Mouse (Mus musculus): ENCODE measurements at regions not wholly inside any gene's neighbourhood (a gene's known extent, or its start where the extent isn't known, plus 50 kb on each side); places are given as distances from the start of the nearest gene placed in this dataset.

GRCm38 (mm10) chr5:39176906-39177305 lies 300.3 kb upstream of the Clnk start:
- DNase-seq (ENCODE audit: low spot score), result no peak

DNA sequence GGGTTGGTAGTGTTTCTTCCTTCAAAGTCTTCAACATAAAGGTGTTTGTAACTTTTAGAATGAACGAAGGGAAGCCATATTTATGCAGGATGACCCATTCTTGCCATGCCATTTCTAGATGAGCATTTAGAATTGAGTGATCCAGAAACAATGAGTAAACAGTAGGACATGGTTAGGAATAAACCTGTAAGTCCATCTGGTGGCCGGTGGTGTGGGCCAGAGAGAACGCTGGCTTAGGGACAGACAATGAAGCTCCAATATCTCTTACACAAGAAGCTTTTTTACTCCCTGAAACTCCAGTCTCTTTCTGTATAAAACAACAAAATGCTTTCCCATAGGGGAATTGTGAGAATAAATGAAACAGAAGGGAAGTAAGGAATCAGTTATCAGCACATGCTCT lies 296.9 kb upstream of the Clnk start:
- no peak for DNase-seq (ENCODE audit: low spot score)

DNA sequence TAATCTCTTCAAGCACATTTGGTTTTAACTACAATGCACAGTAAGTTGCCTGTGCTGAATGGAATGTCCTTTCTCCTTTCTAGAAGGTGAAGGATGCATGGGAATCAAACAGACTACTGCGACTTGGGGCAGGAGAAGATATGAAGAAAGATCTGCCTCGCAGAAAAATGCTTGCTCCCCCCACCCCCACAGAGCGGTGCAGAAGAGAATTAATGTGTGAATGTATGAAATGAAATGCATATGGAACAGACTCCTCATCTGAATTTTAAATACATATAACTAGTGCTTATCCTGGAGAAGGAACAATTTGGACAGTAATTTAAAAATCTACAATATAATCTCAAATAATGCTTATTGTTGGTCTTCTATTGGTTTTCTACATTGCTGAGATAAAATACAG lies 283.0 kb upstream of the Clnk start:
- no peak for DNase-seq (ENCODE audit: low spot score)

- no peak for DNase-seq (ENCODE audit: low spot score)
These were observed 279.2 kb upstream of the Clnk start for GRCm38 (mm10) chr5:39155763-39156162.

GRCm38 (mm10) chr5:39153291-39153794 lies 276.7 kb upstream of the Clnk start:
- no peak for DNase-seq (ENCODE audit: low spot score)

DNA sequence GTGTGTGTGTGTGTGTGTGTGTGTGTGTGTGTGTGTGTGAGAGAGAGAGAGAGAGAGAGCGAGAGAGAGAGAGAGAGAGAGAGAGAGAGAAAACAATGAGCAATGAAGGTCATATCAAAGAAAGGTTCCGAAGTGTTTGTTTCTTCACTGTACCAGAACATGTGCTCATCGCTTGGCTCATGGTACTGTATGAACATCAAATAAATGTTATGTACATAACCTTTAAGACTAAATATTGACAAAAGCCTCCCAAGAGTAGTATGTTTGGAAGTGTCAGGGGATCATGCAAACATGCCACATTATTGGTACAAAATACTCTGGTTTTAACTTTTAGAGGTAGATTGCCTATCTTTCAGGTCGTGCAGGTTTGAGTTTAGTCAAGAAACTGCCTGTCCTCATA lies 275.3 kb upstream of the Clnk start:
- DNase-seq (ENCODE audit: low spot score), result no peak

DNA sequence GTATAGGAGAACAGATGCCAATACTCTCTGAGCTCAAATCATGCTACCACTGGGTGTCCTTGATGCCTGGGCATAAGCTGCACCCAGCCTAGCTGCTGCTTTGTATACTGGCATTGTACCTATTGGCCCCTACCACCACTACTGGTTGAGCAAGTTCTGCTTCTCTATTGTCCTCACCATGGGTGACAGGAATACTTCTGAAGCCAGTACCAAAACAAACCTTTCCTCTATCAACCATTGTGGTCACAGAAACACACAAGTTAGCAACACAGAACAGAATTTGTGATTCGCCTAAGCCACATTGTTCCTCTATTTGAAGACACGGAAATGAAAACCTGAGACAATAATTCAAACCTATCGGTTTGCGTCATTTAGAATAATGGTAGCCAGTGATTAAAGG lies 274.3 kb upstream of the Clnk start:
- DNase-seq (ENCODE audit: low spot score), result no peak

DNA sequence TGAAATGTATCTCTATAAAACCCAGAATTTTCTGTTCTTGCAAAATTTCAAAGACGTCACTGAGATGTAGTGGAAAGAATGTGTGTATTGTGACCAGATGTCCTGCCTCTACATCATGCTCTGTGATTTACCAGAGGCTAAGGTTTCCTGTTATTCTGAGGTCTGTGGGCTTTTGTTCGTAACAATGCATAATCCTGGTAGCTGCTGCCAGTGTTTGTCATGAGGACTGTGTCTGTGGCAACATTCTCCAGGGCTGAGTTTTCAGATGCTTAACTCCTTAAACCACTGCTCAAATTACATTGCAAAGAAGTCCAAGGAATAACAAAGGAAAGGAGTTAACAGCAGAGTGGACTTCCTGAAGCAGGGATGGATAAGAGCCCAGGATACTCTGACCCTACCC lies 269.0 kb upstream of the Clnk start:
- DNase-seq (ENCODE audit: low spot score), result no peak

GRCm38 (mm10) chr5:39144225-39144624 lies 267.6 kb upstream of the Clnk start:
- DNase-seq (ENCODE audit: low spot score), result no peak

DNA sequence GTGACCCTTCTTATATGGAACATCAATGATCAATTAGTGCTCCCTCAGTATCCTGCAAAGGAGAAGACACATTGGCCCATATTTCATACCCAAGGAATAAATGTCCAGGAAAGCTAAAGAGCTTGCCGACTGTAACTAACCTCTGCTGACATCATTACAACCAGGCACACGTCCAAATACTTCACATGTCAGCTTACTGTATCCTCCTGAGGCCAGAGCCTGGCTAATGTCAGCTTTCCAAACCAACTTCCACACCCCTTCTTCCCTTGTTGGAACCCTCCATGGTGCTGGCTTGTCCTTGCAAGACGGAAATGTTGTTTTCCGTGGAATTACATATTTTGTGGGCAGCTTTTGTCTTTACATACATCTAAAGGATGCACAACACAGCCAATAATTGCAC lies 267.0 kb upstream of the Clnk start:
- no peak for DNase-seq (ENCODE audit: low spot score)

GRCm38 (mm10) chr5:39138375-39138774 lies 261.8 kb upstream of the Clnk start:
- DNase-seq (ENCODE audit: low spot score), result no peak

GRCm38 (mm10) chr5:39128931-39129330 lies 252.3 kb upstream of the Clnk start:
- no peak for DNase-seq (ENCODE audit: low spot score)

DNA sequence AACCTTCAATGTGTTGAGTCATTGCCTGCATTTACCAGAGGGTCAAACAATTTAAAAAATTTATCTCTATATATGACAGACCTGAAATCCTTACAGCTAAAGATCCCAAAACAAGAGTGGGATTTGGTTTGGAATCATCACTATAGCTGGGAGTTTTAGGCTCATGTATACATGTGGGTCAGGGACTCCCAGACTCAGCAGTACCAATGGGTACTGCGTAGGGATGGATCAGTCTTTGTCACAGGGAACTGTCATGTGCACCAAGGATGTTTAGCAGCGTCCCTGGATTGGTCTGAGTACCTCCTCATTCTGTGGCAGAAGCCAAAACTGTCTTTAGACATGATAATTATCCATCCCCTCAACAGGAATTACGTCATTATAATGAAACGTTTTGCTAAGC lies 250.2 kb upstream of the Clnk start:
- no peak for DNase-seq (ENCODE audit: low spot score)

DNA sequence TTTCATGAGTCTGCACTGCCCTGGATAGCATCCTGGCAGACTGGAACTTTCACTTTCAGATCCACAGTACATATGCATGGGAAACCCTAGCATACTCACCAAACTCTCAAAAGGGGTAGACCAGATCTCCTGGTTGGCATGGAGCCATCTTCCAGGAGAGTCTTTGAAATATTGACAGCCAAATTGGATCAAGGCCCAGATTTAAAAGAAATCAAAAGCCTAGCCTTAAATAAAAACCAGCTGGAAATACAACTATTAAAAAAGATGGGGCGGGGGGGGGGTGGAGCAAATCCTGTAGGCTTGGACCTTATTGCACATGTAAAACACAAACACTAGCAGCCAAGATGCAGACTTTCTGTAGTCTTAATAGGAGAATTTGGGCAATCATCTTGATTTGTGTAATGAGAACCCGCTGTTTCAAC lies 249.7 kb upstream of the Clnk start:
- no peak for DNase-seq (ENCODE audit: low spot score)

DNA sequence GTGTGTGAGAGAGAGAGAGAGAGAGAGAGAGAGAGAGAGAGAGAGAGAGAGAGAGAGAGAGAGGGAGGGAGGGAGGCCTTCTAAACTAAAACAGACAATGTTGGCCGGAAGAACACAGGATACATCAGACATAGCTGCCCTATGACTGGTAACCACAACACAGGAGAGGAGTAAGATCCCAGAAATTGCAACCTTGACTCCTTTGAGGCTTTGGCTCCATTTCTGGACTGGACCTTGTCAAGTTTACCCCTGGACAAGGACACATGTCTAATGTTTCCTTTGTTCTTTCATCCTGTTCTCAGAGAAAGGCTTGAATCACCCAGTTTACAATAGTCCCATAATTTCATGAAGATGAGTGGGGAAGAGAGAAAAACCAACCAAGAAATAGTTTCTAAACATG lies 233.7 kb upstream of the Clnk start:
- no peak for DNase-seq (ENCODE audit: low spot score)

GRCm38 (mm10) chr5:39109526-39109925 lies 232.9 kb upstream of the Clnk start:
- no peak for DNase-seq (ENCODE audit: low spot score)

GRCm38 (mm10) chr5:39099113-39099512 lies 222.5 kb upstream of the Clnk start:
- DNase-seq (ENCODE audit: low spot score), result no peak

- DNase-seq (ENCODE audit: low spot score), result no peak
These were observed 218.3 kb upstream of the Clnk start for GRCm38 (mm10) chr5:39094875-39095274.

GRCm38 (mm10) chr5:39076555-39077178 lies 200.1 kb upstream of the Clnk start:
- DNase-seq (ENCODE audit: low spot score), result peak; percentile 74

- no peak for DNase-seq (ENCODE audit: low spot score)
These were observed 193.1 kb upstream of the Clnk start for GRCm38 (mm10) chr5:39069683-39070082.

DNA sequence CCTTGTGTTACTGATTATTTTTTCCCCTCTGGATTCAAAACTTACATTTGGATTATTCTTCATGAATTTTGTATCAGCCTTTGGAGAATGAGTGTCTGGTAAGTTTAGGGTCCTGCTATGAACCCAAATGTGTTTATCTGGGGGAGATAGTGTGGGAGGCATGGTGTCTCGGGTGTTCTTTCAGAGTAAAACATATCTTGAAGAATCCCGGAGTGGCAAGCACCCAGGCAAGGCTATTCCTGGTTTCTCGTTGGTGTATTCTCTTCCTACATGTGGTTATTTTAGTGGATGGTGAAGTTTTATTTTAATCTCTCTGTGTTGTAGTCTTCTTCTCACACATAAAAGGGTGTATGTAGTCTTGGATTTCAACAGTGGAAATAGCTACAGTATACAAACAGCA lies 186.4 kb upstream of the Clnk start:
- no peak for DNase-seq (ENCODE audit: low spot score)

- DNase-seq (ENCODE audit: low spot score), result no peak
These were observed 176.1 kb upstream of the Clnk start for GRCm38 (mm10) chr5:39052490-39053250.

DNA sequence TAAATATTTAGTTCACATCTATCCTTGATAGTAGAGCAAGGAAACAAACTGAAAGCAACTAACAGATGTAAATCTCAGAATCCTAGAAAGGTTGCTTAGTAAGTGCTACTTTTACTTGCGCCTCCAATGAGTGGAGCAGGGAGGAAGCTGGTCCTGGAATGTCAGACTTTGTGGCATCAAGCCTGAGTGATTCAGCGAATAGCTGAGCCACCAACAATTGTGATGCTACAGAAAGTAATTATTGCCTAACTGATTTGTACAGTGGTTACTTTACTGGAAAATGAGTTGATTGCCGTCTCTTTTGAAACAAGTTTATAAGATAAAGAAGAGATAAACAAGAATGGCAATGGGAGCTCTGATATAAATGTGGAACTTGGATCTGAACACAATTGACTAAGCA lies 173.9 kb upstream of the Clnk start:
- no peak for DNase-seq (ENCODE audit: low spot score)

DNA sequence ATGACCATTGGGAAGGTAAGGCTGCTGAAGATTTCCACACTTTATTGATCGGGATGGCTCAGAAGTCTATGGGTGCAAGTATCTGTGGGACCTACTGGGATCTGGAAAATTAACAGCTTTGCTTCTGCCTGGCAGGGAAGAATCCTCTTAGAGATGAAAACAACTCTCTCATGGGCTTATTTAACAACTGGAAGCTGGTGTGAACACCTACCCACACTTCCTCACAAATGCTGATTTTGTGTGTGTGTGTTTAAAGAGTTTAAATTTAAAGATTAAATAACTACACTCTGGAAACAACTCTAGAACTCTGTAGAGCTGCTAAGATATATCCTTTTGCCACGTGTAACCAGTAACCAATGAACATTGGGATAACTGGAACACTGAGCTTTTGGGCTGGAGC lies 172.5 kb upstream of the Clnk start:
- no peak for DNase-seq (ENCODE audit: low spot score)
